Mouse (Mus musculus): Measurements from ENCODE around the gene Nefh.

The Nefh gene

GRCm38 (mm10) chr11:4931009-4931601 is 16.8 kb downstream of the Nefh start:
- H3K27me3 ChIP-seq (ENCODE audit: control insufficient read depth, insufficient read depth, low read length, poor library complexity, severe bottlenecking): no peaks in the 10 kb centered on the region
- no peak for DNase-seq (ENCODE audit: low read depth, low spot score)

DNA sequence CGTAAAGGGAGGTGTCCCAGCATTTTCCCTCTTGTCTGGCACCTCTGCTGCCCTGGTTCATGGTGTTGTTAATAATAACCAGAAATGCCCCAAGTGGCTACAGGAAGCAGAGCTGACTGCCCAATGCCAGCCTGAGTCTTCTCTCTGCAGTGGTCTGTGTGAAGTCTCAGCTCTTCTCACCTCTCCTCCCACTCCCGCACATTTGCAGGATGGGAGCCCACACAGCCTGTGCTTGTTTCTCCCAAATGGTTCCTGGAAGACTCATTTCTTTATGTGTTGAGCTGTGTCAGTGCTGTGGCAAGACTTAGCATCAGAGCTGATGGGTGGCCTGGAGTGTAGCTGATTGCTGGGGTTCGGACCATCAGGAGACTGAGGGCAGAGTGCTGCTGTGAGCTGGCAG is 20.6 kb downstream of the Nefh start:
- Histone ChIP-seq H3K36me3 (ENCODE audit: control insufficient read depth, insufficient read depth, low read length, poor library complexity, severe bottlenecking) (peaks cover 9% of the 10 kb centered on the region), H3K27me3 (ENCODE audit: control insufficient read depth, insufficient read depth, low read length, poor library complexity, severe bottlenecking) (no peaks in the 10 kb centered on the region)
- no peak for DNase-seq (ENCODE audit: low read depth, low spot score)

More at GRCm38 (mm10) chr11:4931009-4931601, 16.8 kb downstream of the Nefh start:
- H3K36me3 ChIP-seq (ENCODE audit: control insufficient read depth, insufficient read depth, low read length, poor library complexity, severe bottlenecking): peaks cover 3% of the 10 kb centered on the region

DNA sequence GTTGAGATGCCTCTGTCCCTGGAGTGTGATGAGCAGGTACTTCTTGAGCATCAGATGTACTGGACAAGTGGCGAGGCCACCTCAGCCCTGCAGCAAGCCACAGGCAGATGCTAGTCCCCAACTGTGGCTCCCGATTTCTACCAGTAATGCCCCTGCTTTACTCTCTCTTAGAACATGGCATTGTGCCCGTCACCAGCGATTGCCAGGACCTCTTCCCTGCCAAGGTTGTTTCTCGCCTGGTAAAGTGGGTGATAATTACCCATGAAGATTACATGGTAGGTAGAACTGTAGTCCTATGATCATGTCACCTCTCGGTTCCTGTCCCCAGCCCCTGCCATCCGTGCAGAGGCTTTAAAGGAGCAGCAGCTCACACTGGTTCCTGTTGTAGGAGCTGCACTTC is 26.1 kb downstream of the Nefh start:
- H3K36me3 ChIP-seq (ENCODE audit: control insufficient read depth, insufficient read depth, low read length, poor library complexity, severe bottlenecking): peaks cover 17% of the 10 kb centered on the region
- no peak for DNase-seq (ENCODE audit: low read depth, low spot score)
- no peaks in the 10 kb centered on the region for H3K27me3 ChIP-seq (ENCODE audit: control insufficient read depth, insufficient read depth, low read length, poor library complexity, severe bottlenecking)

GRCm38 (mm10) chr11:4921281-4921680 is 26.6 kb downstream of the Nefh start:
- no peaks in the 10 kb centered on the region for H3K27me3 ChIP-seq (ENCODE audit: control insufficient read depth, insufficient read depth, low read length, poor library complexity, severe bottlenecking)
- H3K36me3 ChIP-seq (ENCODE audit: control insufficient read depth, insufficient read depth, low read length, poor library complexity, severe bottlenecking): peaks cover 17% of the 10 kb centered on the region

GRCm38 (mm10) chr11:4916068-4916467 is 31.8 kb downstream of the Nefh start:
- no peaks in the 10 kb centered on the region for H3K27me3 ChIP-seq (ENCODE audit: control insufficient read depth, insufficient read depth, low read length, poor library complexity, severe bottlenecking)
- DNase-seq (ENCODE audit: low read depth, low spot score): peak; percentile 75
- peaks cover 21% of the 10 kb centered on the region for H3K36me3 ChIP-seq (ENCODE audit: control insufficient read depth, insufficient read depth, low read length, poor library complexity, severe bottlenecking)

More at GRCm38 (mm10) chr11:4921281-4921680, 26.6 kb downstream of the Nefh start:
- no peak for DNase-seq (ENCODE audit: low read depth, low spot score)

DNA sequence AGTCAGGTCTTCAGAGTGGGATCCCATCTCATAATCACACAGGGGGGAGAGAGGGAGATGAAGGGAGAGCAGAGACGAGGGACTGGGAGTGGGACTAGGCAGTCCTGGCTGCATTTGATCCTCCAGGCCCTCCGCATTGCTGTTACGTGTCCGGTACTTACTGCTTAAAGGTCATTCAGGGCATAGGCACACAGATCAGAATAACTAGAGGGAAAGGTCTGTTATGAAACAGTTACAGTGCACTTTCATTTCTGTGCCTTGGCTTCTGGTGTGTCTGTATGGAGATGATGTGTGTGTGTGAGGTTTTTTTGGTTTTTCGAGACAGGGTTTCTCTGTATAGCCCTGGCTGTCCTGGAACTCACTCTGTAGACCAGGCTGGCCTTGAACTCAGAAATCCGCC is 41.6 kb downstream of the Nefh start:
- Histone ChIP-seq H3K36me3 (ENCODE audit: control insufficient read depth, insufficient read depth, low read length, poor library complexity, severe bottlenecking) (peaks cover 14% of the 10 kb centered on the region; the same call in 1 of the 2 replicates), H3K27me3 (ENCODE audit: control insufficient read depth, insufficient read depth, low read length, poor library complexity, severe bottlenecking) (no peaks in the 10 kb centered on the region)
- no peak for DNase-seq (ENCODE audit: low read depth, low spot score)

GRCm38 (mm10) chr11:4901956-4902355 is 45.9 kb downstream of the Nefh start:
- Histone ChIP-seq H3K36me3 (ENCODE audit: control insufficient read depth, insufficient read depth, low read length, poor library complexity, severe bottlenecking) (peaks cover 4% of the 10 kb centered on the region; the same call in 1 of the 2 replicates), H3K27me3 (ENCODE audit: control insufficient read depth, insufficient read depth, low read length, poor library complexity, severe bottlenecking) (no peaks in the 10 kb centered on the region)
- DNase-seq (ENCODE audit: low read depth, low spot score): no peak

DNA sequence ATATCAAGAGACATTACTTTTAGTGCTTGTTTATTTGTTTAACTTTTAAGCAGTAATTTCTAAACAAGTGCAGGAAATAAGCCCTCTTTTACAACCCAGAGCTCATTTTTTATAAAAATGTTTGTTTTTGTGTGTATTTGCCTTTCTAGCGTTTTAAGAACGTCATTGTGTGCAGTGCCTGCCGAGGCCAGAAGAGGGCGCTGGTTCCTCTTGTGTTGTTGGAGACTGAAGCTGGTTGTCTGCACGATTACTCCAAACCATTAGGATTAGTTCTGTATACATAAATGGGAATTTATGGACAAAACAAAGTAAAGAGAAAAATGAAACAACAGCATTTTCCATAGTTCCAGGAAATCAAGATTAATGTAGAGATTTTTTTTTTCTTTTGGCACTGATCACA is 47.4 kb downstream of the Nefh start:
- no peaks in the 10 kb centered on the region for H3K27me3 ChIP-seq (ENCODE audit: control insufficient read depth, insufficient read depth, low read length, poor library complexity, severe bottlenecking)
- H3K36me3 ChIP-seq (ENCODE audit: control insufficient read depth, insufficient read depth, low read length, poor library complexity, severe bottlenecking): peaks cover 4% of the 10 kb centered on the region; the same call in 1 of the 2 replicates
- peak; percentile 33 for DNase-seq (ENCODE audit: low read depth, low spot score)

- peak; percentile 81 for DNase-seq (ENCODE audit: low read depth, low spot score)
- H3K36me3 ChIP-seq (ENCODE audit: control insufficient read depth, insufficient read depth, low read length, poor library complexity, severe bottlenecking): no peaks in the 10 kb centered on the region; the same call in 1 of the 2 replicates
- H3K27me3 ChIP-seq (ENCODE audit: control insufficient read depth, insufficient read depth, low read length, poor library complexity, severe bottlenecking): no peaks in the 10 kb centered on the region
Measured at GRCm38 (mm10) chr11:4894848-4895816, 52.7 kb downstream of the Nefh start, which contains the start of gene Thoc5. Gene Thoc5, plus strand, starts transcription at chr11:4895320.

Measured in splenic B cell, adult 2 months (primary cell).